Mouse (Mus musculus): Measurements from ENCODE around the gene Zdhhc16.

- TF ChIP-seq GATA1 (IDR thresholded peaks at IDR 0.05; ENCODE audit: borderline replicate concordance, low read length) (no peak), FLI1 (IDR thresholded peaks at IDR 0.05; ENCODE audit: low read length) (no peak)
Observed at GRCm38 (mm10) chr19:41973891-41974794, 40.9 kb downstream of the Zdhhc16 start.

Data from megakaryocyte, embryonic 14.5 days (primary cell).